Mouse (Mus musculus): ENCODE measurements around the gene Sdha. TPM values are rescaled to one million over a fixed set of nuclear protein-coding genes. Genes with fewer than 3 reads are reported as not detected.

Sdha gene
- polyA plus RNA-seq, 1 experiment from 2014 or later: 248 TPM

GRCm38 (mm10) chr13:74316386-74316785 lies 33.7 kb downstream of the Sdha start:
- ATAC-seq (replicated peaks; ENCODE audit: low FRiP score) (no peak), DNase-seq (ENCODE audit: low spot score) (no peak)
- Histone ChIP-seq H3K4me2 (peak overlapping the region; percentile 89), H3K9ac (ENCODE audit: low read depth, low read length) (peak overlapping the region; percentile 85), H3K27me3 (replicated peaks; ENCODE audit: control insufficient read depth, insufficient read depth, low read length) (no peaks in the 10 kb centered on the region), H3K4me3 (ENCODE audit: low read depth, low read length) (peak overlapping the region; percentile 93), H3K27ac (ENCODE audit: low read depth, low read length) (no peak overlapping the region), H3K36me3 (ENCODE audit: control insufficient read depth, insufficient read depth, low read length) (peaks cover 12% of the 10 kb centered on the region; the same call in 1 of the 2 replicates), H3K4me1 (replicated peaks; ENCODE audit: control insufficient read depth, insufficient read depth, low read length) (peaks cover 10% of the 10 kb centered on the region; the same call in 1 of the 2 replicates), H3K9me3 (ENCODE audit: control insufficient read depth, low read length) (no peaks in the 10 kb centered on the region)
- 25% methylated on average over 4 of the region's 4 CpGs for WGBS

- ATAC-seq (replicated peaks; ENCODE audit: low FRiP score) (no peak), DNase-seq (ENCODE audit: low spot score) (no peak)
- H3K36me3 ChIP-seq (ENCODE audit: control insufficient read depth, insufficient read depth, low read length): peaks cover 6% of the 10 kb centered on the region; the same call in 1 of the 2 replicates
- H3K4me2 ChIP-seq: no peak overlapping the region
- no peak overlapping the region for H3K27ac ChIP-seq (ENCODE audit: low read depth, low read length)
- no peaks in the 10 kb centered on the region for H3K27me3 ChIP-seq (replicated peaks; ENCODE audit: control insufficient read depth, insufficient read depth, low read length)
- no peak overlapping the region for H3K4me3 ChIP-seq (ENCODE audit: low read depth, low read length)
- no peaks in the 10 kb centered on the region for H3K9me3 ChIP-seq (ENCODE audit: control insufficient read depth, low read length)
- peaks cover 10% of the 10 kb centered on the region; the same call in 1 of the 2 replicates for H3K4me1 ChIP-seq (replicated peaks; ENCODE audit: control insufficient read depth, insufficient read depth, low read length)
- H3K9ac ChIP-seq (ENCODE audit: low read depth, low read length): no peak overlapping the region
- 90% methylated on average over 3 of the region's 3 CpGs for WGBS
Measured at GRCm38 (mm10) chr13:74314616-74315015, 35.5 kb downstream of the Sdha start.

- H3K4me2 ChIP-seq: no peak overlapping the region
- DNase-seq (ENCODE audit: low spot score) (no peak), ATAC-seq (replicated peaks; ENCODE audit: low FRiP score) (no peak)
- H3K9me3 ChIP-seq (ENCODE audit: control insufficient read depth, low read length): no peaks in the 10 kb centered on the region
- no peaks in the 10 kb centered on the region for H3K4me1 ChIP-seq (replicated peaks; ENCODE audit: control insufficient read depth, insufficient read depth, low read length)
- H3K27ac ChIP-seq (ENCODE audit: low read depth, low read length): no peak overlapping the region
- no peak overlapping the region for H3K9ac ChIP-seq (ENCODE audit: low read depth, low read length)
- H3K36me3 ChIP-seq (ENCODE audit: control insufficient read depth, insufficient read depth, low read length): peaks cover 4% of the 10 kb centered on the region; the same call in 1 of the 2 replicates
- 90% methylated on average over 1 of the region's 1 CpGs for WGBS
- no peaks in the 10 kb centered on the region for H3K27me3 ChIP-seq (replicated peaks; ENCODE audit: control insufficient read depth, insufficient read depth, low read length)
- no peak overlapping the region for H3K4me3 ChIP-seq (ENCODE audit: low read depth, low read length)
Measured at GRCm38 (mm10) chr13:74305780-74306179, 44.3 kb downstream of the Sdha start.

GRCm38 (mm10) chr13:74305380-74305779 lies 44.7 kb downstream of the Sdha start:
- no peak overlapping the region for H3K27ac ChIP-seq (ENCODE audit: low read depth, low read length)
- 91% methylated on average over 6 of the region's 6 CpGs for WGBS
- no peaks in the 10 kb centered on the region for H3K4me1 ChIP-seq (replicated peaks; ENCODE audit: control insufficient read depth, insufficient read depth, low read length)
- no peak for DNase-seq (ENCODE audit: low spot score)
- H3K36me3 ChIP-seq (ENCODE audit: control insufficient read depth, insufficient read depth, low read length): peaks cover 4% of the 10 kb centered on the region; the same call in 1 of the 2 replicates
- no peaks in the 10 kb centered on the region for H3K9me3 ChIP-seq (ENCODE audit: control insufficient read depth, low read length)
- H3K27me3 ChIP-seq (replicated peaks; ENCODE audit: control insufficient read depth, insufficient read depth, low read length): no peaks in the 10 kb centered on the region
- no peak overlapping the region for H3K9ac ChIP-seq (ENCODE audit: low read depth, low read length)
- H3K4me2 ChIP-seq: no peak overlapping the region
- no peak for ATAC-seq (replicated peaks; ENCODE audit: low FRiP score)
- no peak overlapping the region for H3K4me3 ChIP-seq (ENCODE audit: low read depth, low read length)

GRCm38 (mm10) chr13:74302050-74303037 lies 47.7 kb downstream of the Sdha start:
- Histone ChIP-seq H3K36me3 (ENCODE audit: control insufficient read depth, insufficient read depth, low read length) (peaks cover 4% of the 10 kb centered on the region; the same call in 1 of the 2 replicates), H3K9ac (ENCODE audit: low read depth, low read length) (no peak overlapping the region), H3K9me3 (ENCODE audit: control insufficient read depth, low read length) (no peaks in the 10 kb centered on the region), H3K4me1 (replicated peaks; ENCODE audit: control insufficient read depth, insufficient read depth, low read length) (no peaks in the 10 kb centered on the region), H3K27me3 (replicated peaks; ENCODE audit: control insufficient read depth, insufficient read depth, low read length) (no peaks in the 10 kb centered on the region), H3K4me2 (no peak overlapping the region), H3K27ac (ENCODE audit: low read depth, low read length) (no peak overlapping the region), H3K4me3 (ENCODE audit: low read depth, low read length) (no peak overlapping the region)
- no peak for DNase-seq (ENCODE audit: low spot score)
- no peak for ATAC-seq (replicated peaks; ENCODE audit: low FRiP score)
- WGBS: 78% methylated on average over 10 of the region's 10 CpGs

GRCm38 (mm10) chr13:74301607-74301984 lies 48.5 kb downstream of the Sdha start:
- DNase-seq (ENCODE audit: low spot score) (no peak), ATAC-seq (replicated peaks; ENCODE audit: low FRiP score) (peak; percentile 43)
- Histone ChIP-seq H3K27me3 (replicated peaks; ENCODE audit: control insufficient read depth, insufficient read depth, low read length) (no peaks in the 10 kb centered on the region), H3K4me2 (no peak overlapping the region), H3K9me3 (ENCODE audit: control insufficient read depth, low read length) (no peaks in the 10 kb centered on the region), H3K4me1 (replicated peaks; ENCODE audit: control insufficient read depth, insufficient read depth, low read length) (no peaks in the 10 kb centered on the region), H3K4me3 (ENCODE audit: low read depth, low read length) (no peak overlapping the region), H3K36me3 (ENCODE audit: control insufficient read depth, insufficient read depth, low read length) (peaks cover 4% of the 10 kb centered on the region; the same call in 1 of the 2 replicates), H3K27ac (ENCODE audit: low read depth, low read length) (no peak overlapping the region), H3K9ac (ENCODE audit: low read depth, low read length) (no peak overlapping the region)
- 67% methylated on average over 6 of the region's 6 CpGs for WGBS

- H3K9me3 ChIP-seq (ENCODE audit: control insufficient read depth, low read length): no peaks in the 10 kb centered on the region
- no peak overlapping the region for H3K9ac ChIP-seq (ENCODE audit: low read depth, low read length)
- ATAC-seq (replicated peaks; ENCODE audit: low FRiP score): peak; percentile 56
- H3K4me2 ChIP-seq: no peak overlapping the region
- H3K27me3 ChIP-seq (replicated peaks; ENCODE audit: control insufficient read depth, insufficient read depth, low read length): no peaks in the 10 kb centered on the region
- no peak overlapping the region for H3K4me3 ChIP-seq (ENCODE audit: low read depth, low read length)
- no peak overlapping the region for H3K27ac ChIP-seq (ENCODE audit: low read depth, low read length)
- DNase-seq (ENCODE audit: low spot score): peak; percentile 49
- H3K36me3 ChIP-seq (ENCODE audit: control insufficient read depth, insufficient read depth, low read length): peaks cover 4% of the 10 kb centered on the region; the same call in 1 of the 2 replicates
- WGBS: 38% methylated on average over 4 of the region's 4 CpGs
- no peaks in the 10 kb centered on the region for H3K4me1 ChIP-seq (replicated peaks; ENCODE audit: control insufficient read depth, insufficient read depth, low read length)
Measured at GRCm38 (mm10) chr13:74300925-74301606, 49.0 kb downstream of the Sdha start.

GRCm38 (mm10) chr13:74296376-74296775 lies 53.7 kb downstream of the Sdha start:
- no peaks in the 10 kb centered on the region for H3K36me3 ChIP-seq (ENCODE audit: control insufficient read depth, insufficient read depth, low read length)
- ATAC-seq (replicated peaks; ENCODE audit: low FRiP score) (no peak), DNase-seq (ENCODE audit: low spot score) (no peak)
- peaks cover 9% of the 10 kb centered on the region for H3K27me3 ChIP-seq (replicated peaks; ENCODE audit: control insufficient read depth, insufficient read depth, low read length)
- no peak overlapping the region for H3K9ac ChIP-seq (ENCODE audit: low read depth, low read length)
- no peaks in the 10 kb centered on the region for H3K9me3 ChIP-seq (ENCODE audit: control insufficient read depth, low read length)
- 65% methylated on average over 7 of the region's 7 CpGs for WGBS
- H3K4me3 ChIP-seq (ENCODE audit: low read depth, low read length): no peak overlapping the region
- H3K4me1 ChIP-seq (replicated peaks; ENCODE audit: control insufficient read depth, insufficient read depth, low read length): peaks cover 3% of the 10 kb centered on the region; the same call in 1 of the 2 replicates
- no peak overlapping the region for H3K4me2 ChIP-seq
- H3K27ac ChIP-seq (ENCODE audit: low read depth, low read length): no peak overlapping the region
